Mouse (Mus musculus): ENCODE results near the gene Il1rl2.

Gene Il1rl2

DNA sequence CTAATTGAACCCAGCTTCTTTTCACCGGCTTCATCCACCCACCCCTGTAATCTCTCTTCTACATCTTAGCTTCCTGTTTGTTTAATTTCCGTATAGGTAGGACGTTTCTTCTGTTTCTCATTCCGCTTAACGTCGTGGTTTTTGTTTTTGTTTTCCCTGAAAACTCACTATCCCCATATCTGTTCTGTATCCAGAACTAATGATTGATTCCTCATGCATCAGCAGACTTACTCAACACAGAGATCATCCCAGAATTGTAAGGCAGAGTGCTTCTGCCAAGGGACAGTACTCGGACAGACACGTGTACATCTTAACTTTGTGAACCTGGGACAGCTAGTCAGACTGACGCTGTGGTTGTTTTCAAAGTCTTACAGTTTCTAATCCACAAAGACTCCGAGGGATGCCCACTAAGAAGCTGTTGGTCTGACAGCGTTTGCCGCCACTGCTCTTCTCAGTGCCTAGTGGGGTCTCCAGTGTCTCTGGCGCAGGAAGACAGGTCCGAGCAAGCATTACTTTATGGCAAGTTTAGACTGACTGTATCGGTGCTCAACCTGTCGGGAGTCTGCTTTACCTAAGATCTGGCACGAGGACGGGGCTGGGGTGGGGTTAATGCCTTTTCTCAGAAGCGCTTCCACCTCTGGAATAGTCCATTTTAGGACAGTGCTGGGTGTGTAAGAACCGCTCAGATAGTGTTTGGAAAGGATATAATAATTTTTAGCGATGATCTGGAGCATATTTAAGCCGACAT is 719 bp downstream of the Il1rl2 start:
- DNase-seq (ENCODE audit: low spot score in 2 of 2) = no peak

DNA sequence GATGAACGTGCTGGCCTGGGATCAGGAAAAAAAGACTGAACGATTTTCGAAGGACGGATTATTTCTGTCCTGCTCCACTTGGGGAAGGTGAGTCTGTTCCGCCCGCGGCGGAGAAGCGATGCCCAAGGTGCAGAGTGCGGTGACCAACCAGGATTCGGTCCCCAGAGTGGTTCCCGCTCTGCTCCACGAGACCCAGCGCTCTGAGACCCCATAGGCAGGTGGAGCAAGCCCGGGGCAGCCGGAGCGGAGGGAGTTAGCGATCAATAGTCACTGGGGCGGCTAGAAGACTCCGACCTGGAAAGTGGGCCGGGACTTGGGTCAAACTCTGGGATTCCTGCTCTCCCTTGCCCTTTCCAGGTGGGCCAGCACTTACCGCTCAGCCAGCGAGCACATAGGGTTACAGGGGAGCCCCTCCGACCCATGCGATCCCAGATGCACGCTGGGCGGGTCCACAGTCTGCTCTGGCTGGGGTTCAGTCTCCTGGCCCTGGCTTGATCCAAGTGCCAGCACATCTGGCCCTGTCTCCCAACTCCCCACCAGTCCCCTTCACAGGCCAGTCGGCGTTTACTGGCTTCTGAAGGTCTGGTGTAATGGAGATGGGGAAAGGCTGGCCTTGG is 1.4 kb downstream of the Il1rl2 start:
- no peak for DNase-seq (ENCODE audit: low spot score in 2 of 2)

DNA sequence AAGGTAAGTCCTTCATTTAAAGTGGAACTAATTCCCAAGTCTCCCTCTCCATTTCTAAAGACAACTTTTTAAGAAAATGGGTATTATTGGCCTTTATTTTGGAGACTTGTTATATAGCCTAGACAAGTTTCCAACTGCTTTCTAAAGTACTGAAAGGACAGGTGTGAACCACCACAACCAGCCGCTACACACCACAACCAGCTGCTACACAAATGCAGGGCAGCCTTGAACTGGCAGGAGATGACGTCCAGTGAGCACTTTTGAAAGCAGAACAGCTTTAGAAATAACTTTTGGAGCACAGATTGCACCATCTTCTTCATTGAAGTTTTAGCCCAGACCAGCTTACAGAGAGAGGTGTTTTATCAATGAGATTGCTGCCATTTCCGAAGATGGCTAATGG is 3.2 kb downstream of the Il1rl2 start:
- DNase-seq (ENCODE audit: low spot score in 2 of 2) = no peak

DNA sequence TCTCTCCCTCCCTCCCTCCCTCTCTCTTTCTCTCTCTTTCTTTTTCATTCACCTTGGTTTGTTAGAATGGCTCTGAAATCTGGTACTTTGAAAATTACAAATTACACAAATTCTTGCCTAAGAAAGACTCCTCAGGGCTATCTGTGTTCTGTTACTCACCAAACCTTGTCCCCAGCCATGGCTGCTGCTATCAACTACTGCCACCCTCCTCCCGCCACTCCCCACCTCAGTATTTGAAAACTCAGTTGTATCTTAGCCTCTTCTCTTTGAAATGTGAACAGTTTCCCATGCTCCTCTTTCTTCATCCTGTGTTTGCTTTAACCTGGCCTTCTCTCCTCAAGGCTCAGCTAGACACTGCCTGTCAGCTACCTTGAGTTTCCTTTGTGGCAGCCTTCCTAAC is 5.1 kb downstream of the Il1rl2 start:
- no peak for DNase-seq (ENCODE audit: low spot score in 2 of 2)

- DNase-seq (ENCODE audit: low spot score in 2 of 2) = no peak
Measured at GRCm38 (mm10) chr1:40330181-40330580, 5.8 kb downstream of the Il1rl2 start.

DNA sequence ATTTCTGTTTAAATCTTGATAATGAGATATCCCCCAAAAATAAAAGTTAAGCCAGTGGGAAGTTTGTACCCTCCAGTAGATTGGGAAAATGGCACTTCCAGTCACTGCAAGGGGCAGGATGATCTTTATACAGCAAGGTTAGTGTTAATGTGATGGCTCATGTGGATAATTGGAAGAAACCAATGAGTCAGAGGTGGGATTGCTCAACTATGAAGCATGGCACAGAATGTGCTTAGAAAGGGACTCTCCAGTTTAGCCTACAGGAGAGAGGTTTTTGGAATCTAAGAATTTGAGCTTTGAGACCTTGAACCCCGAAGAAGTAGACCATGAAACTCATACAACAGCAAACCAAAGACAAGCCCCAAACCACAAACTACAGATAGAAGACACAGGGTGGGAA is 14.9 kb downstream of the Il1rl2 start:
- DNase-seq (ENCODE audit: low spot score in 2 of 2) = no peak

DNA sequence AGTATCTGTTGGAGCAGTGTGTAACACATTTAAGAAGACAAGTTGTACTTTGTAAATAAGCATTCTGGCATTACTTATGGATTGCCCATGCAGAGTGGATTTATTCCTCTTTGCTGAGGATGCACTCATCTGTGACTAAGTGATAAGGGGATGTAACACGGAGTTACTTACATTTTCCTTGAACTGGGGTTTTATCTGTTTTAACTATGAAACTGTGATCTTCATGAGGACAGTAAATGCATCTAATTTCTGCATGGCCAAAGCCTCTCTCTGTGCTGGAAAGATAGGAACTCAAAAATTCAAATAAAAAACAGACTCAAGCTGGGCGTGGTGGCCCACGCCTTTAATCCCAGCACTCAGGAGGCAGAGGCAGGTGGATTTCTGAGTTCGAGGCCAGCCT is 15.7 kb downstream of the Il1rl2 start:
- DNase-seq (ENCODE audit: low spot score in 2 of 2) = no peak

DNA sequence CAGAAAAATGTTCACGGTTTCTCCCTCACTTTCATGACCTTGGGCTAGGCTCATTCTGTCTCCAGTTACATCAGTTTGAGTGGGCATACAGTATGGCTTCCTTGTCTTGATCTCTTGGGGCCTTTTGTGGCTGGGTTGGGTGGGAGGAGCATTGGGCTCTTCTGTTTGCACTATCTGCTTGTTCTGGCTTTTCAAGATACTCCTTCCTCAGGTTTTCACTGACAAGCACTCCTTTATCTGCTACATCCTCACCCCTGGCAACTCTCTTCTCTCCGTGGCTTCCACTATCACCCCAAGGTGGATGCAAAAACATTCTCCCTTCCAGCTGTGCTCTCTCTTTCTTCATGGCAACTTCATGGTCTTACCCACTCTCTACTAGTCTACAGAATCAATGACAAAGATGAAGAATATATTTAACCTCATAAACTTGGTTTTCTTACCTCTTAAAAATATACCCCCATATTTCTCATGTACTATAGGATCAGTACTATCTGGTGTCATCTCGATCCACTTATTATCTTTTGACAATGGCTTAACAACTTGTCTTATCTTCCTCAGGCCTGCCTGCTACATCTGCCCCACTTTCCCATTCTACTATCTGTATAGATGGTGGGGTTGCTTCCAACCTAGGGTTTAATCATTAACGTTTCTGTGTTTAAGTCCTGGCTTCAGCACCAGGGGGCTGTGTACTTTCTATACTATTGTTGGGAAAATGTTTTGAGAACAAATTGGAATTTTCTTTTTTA is 27.9 kb downstream of the Il1rl2 start:
- no peak for DNase-seq (ENCODE audit: low spot score in 2 of 2)

GRCm38 (mm10) chr1:40352904-40353286 is 28.5 kb downstream of the Il1rl2 start:
- no peak for DNase-seq (ENCODE audit: low spot score in 2 of 2)

DNA sequence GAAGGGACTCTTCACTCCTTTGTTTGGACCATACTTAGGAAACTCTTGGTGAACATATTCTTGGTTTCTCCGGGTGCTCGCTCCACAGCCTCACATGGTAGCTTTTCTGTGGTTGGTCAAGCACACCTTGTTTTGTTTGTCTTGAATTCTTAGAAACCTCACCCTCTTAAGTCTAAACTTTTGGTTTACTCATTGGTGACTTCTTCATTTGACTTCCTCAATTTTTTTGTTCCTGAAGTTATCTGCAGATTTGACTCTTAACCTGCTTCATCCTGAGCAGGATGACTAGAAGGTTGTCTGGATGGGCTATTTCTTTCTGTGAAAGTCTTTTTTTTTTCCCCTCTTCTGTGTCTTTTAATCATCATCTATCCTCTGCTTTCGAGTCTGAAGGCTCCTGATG is 30.3 kb downstream of the Il1rl2 start:
- DNase-seq (ENCODE audit: low spot score in 2 of 2) = no peak

- no peak for DNase-seq (ENCODE audit: low spot score in 2 of 2)
Measured at GRCm38 (mm10) chr1:40355431-40355843, 31.0 kb downstream of the Il1rl2 start.

DNA sequence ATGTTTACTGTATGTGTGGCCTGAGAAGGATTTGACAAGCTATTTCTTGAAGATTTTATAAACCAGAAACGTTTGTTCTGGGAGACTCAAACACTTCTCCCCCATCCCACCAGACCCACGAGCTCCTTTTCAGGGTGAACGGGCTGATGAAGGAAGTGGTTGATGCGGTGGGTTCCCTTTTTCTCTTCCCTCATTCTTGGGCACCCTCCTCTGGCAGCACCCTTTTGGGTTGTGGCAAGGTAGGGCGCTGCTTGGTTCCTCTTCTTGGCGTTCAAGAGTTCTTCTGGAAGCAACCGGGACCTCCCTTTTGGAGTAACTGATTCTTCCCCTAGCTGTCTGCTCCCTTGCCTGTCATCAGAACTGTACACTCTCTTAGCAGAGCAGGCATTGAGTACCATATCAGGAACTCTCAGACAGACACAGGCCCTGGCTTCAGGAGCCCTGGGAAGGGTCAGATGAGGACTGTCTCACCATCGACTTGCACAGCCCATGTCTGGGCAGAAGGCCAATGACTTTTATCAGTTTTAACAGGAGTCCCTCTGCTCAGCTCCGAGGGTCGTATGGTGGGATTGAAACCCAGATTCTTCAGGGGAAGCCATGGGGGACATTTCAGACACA is 31.6 kb downstream of the Il1rl2 start:
- no peak for DNase-seq (ENCODE audit: low spot score in 2 of 2)

GRCm38 (mm10) chr1:40357921-40358320 is 33.5 kb downstream of the Il1rl2 start:
- no peak for DNase-seq (ENCODE audit: low spot score in 2 of 2)

DNA sequence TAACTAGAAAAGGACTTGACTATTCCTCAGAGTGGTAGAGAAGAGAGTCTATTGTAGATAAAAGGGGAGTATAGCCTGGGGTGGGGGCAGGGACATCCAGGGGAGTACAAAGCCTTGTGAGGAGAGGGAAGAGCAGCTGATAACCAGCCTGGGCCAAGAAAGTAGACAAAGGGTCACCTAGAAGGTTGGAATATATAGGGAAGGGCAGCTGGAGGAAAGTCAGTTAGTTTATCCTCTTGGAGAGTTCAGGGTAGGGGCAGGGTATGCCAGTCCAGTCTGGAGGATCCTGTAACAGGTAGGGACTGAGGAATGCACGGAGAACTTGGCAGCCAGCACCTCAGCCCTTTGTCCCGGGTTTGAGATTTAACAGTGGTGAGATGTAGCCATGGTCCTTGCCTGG is 33.9 kb downstream of the Il1rl2 start:
- DNase-seq (ENCODE audit: low spot score in 2 of 2) = no peak

GRCm38 (mm10) chr1:40358771-40359181 is 34.4 kb downstream of the Il1rl2 start:
- peak in 1 of 2 experiments; percentile 16 for DNase-seq (ENCODE audit: low spot score in 2 of 2)

DNA sequence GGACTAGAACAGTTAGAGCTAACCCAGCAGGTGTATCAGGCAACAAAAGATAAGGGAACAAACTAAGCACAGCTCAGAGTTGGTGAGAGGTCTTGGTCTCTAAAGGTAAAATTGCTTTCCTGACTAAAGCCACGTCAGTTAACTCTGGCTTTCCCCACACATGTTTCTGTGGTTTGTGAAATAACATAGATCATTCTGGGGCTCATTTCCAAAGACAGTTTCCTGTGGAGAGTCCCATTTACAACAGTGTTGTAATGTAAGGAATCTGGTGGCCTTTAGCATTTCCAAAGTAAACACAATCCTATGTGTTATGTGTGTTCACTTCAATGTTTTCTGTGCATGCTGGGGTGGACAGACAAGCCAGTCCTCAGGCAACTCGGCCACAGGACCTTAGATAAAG is 35.3 kb downstream of the Il1rl2 start:
- no peak for DNase-seq (ENCODE audit: low spot score in 2 of 2)

GRCm38 (mm10) chr1:40360969-40361368 is 36.6 kb downstream of the Il1rl2 start:
- no peak for DNase-seq (ENCODE audit: low spot score in 2 of 2)

DNA sequence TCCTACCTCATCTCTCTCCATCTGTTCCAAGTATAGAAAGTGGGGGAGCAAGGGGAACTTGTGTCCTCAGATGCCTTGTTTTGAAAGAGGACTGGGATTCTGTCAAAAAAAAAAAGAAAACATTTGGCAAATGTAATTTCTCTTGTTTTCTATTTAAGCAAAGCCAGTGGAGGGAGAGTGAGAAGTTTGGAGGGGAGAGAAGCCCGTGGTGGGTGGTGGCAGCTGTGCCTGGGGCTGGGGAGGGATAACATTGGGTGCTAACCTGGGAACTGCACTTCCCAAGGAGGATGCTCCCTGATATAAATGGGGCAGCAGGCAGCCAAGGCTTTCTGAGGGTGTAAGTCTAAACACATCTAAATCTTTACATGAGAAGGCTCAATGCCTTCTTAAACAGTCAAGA is 37.2 kb downstream of the Il1rl2 start:
- no peak for DNase-seq (ENCODE audit: low spot score in 2 of 2)

- no peak for DNase-seq (ENCODE audit: low spot score in 2 of 2)
Measured at GRCm38 (mm10) chr1:40362784-40363183, 38.4 kb downstream of the Il1rl2 start.

DNA sequence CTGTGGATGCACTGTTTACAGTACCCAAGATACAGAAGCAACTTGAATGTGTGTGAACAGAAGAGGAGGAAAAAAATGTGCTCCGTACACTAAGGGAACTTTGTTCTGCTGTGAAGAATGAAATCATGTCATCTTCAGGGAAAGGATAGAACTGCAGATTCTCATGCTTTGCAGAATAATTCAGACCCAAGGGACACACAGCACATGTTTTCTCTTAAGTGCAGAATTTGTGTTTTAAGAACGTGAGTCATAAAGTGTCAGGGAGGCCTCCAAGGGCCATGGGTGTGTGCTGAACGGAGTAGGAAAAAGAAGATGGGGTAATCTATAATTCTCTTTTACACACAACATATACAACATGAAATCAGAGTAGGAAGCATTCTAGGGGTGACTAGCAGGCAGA is 48.5 kb downstream of the Il1rl2 start:
- no peak for DNase-seq (ENCODE audit: low spot score in 2 of 2)

GRCm38 (mm10) chr1:40375148-40375547 is 50.7 kb downstream of the Il1rl2 start:
- no peak for DNase-seq (ENCODE audit: low spot score in 2 of 2)

DNA sequence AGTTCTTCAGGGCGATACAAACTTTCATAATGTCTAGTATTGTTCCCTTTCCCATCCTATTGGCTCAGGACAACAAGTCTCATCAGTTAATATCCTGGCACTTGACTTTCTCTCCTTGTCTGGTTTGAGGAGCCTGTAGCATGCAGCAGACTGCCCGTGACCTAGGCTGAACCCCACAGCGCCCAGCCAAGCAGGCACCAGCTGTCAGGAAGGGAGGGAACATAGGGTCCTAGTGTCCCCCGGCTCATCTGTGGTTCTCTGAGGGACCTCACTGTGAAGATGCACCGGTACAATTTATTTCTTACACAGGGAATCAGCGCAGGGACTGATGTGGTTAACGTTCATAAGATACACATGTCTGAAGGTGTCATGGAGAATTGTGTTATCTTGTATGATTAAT is 52.3 kb downstream of the Il1rl2 start:
- no peak for DNase-seq (ENCODE audit: low spot score in 2 of 2)

DNA sequence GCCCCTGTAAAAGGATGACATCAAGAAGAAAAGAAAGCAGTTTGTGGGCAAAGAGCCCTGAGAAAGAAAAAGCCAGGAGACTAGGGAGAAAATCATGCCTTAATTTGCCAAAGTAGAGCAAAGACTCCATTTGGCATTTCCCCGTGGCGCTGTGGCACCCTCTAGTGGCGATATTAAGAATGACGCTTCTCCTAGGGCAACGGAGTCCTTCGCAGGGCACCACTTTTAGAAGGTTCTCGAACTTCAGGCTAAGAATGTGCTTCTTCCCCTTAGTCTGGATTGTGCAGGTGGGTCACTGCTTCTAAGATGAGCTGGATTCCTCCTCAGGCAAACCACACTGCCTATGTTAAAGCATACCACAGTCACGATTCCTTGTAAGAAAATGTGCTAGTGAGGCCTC is 54.4 kb downstream of the Il1rl2 start:
- peak in 1 of 2 experiments; percentile 71 for DNase-seq (ENCODE audit: low spot score in 2 of 2)

Data from urinary bladder, postnatal 4 days (tissue).